Mouse (Mus musculus) inflammation-experienced regulatory T-cells (primary cell): ENCODE data around the gene Mydgf. TPM values are rescaled to one million over a fixed set of nuclear protein-coding genes. Genes with fewer than 3 reads are reported as not detected.

Experiments
- polyA plus RNA-seq, 2 experiments: library from polyadenylated mRNA; unstranded; fragments of 100-300 nt; shearing (Covaris generic); gene quantifications; one replicate each; pipeline ENCODE4 v1.2.1; 2017

The Mydgf gene
- polyA plus RNA-seq, result 10 to 100 TPM; 53.0 to 57.5 TPM

DNA sequence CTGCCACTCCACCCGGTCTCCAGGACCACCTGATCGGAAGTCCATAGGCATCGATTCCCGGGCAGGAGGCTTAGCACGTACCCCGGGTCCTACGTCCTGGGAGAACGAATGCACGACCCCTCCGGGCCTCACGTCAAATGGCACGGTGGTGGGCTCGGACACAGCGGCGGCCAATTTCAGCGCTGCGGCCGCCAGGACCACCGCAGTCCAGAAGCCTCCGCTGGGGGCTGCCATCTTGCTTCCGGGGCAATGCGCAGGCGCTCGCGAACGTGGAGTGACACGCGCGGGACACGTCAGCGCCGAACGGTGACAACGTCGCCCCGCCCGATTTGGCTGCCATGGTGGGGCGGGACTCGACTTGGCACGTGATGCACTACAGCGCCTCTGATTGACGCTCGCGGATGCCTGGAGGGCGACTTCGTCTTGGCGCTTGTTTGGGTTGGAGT, at the start of gene Mydgf:
Mydgf (minus strand) TSS at position 263 of the 446 bp plus-strand sequence.

DNA sequence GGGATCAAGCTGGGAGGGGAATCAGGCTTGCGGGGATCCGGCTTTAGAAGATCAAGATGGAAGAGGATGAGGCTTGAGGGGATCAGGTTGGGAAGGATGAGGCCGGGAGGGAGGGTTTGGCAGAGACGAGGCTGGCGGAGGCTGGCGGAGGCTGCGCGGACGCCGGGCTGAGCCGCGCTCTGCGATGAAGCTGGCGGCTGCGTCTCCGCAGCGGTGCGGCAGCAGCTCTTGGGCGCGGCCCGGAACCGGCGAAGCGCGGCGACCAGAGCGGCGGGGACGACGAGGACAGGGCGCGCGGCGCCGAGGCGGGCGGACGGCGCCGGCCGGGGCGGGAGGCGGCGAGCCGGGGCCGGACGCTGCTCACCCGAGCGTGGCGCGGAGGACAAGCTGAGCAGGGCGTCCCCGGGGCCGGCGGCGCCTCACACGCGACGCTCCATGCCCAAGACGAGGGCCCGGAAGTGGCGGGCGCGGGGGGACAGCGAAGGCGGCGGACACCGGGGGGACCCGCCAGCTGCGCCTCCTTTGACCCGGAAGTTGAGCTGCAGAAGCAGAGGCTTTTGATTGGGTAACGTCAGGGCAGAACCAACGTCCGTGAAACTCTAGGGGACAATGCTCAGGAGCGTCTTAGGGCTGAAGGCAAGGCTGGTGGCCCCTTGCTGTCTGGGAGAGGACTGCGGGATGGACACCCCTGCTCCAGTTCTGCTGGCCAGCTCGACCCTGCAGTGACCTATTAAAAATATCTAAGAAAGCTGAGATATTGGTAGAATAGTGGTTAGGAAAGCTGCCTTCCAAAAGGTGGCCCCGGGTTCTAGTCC, 34.9 kb upstream of the Mydgf start, which contains the start of gene Dpp9:
Dpp9 (minus strand) TSS at position 529 of the 815 bp plus-strand sequence.

DNA sequence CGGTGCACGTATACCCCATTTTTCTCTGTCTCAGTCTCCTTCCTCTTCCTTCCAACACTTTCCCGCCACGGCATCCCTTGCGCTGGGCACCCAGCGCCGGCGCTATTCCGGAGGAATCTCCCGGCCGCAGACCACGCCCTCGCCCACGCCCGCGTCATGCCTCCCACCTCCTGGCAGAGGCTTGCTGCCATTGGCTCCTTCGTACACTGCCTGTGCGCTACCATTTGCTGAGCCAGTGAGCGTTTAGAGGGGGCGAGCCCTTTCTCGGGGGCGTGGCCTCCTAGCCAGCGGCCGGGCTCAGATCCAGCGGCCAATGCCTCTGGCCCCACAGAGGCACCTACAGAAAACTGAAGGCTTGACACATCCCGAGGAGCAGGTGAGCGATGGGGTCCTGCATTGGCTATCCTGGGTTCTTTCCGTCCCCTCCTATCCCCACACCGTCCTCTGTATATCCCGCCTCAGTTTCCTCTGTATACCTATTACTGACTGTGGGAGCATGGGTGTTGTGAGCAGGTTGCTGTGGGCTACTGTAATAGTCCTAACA, 21.4 kb downstream of the Mydgf start, which contains the start of gene Tnfaip8l1:
Tnfaip8l1 (plus strand) TSS at position 247 of the 544 bp plus-strand sequence.

DNA sequence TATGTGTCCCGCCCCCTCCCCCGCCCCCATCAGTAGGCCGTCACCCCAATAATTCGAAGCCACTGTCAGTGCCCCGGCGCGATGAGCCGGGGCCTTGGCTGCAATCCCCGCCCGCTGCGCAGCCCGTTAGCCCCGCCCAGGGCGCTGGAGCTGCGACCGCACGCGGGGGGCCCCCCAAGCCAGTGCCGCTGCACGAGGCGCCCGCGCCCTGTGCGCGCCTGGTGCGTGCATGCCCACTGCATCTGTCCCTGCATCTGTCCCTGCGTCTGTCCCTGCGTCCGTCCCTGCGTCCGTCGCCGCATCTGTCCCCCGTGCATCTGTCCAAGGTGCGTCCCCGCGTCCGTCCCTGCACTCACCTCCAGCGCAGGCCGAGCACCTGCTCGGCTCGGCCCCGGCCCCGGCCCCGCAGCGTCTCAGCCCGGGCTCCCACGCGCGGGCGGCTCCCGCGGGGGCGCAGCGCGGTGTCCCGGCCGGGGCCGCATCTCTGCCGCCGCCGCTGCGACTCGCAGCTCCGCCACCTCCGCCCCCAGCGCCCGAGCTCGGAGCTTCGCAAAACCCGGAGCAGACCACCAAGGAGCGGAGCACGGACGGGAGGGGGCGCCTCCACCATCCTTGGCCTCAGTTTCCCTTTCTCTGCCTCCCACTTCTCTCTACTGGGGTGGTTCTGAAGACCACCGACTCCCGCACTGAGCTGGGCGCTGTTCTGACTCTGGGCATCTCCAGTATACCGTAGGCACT, 43.7 kb downstream of the Mydgf start, which contains the start of gene Sema6b:
Sema6b (minus strand) TSS at position 486 of the 738 bp plus-strand sequence.

Other genes starting within 250 kb of the Mydgf start
- 10 to 100 TPM; 10.5 to 15.5 TPM for gene Zfp119b, start 234.4 kb downstream of the Mydgf start, polyA plus RNA-seq
- gene Ebi3, start 231.3 kb downstream of the Mydgf start, polyA plus RNA-seq, result 10 to 100 TPM; 26.7 to 76.0 TPM
- gene Yju2, start 224.8 kb downstream of the Mydgf start, polyA plus RNA-seq, result 10 to 100 TPM; 30.7 to 34.7 TPM
- gene Shd, start 213.5 kb downstream of the Mydgf start, polyA plus RNA-seq, result 1 to 10 TPM in 1 of 2 experiments, under 1 TPM in 1; 0.29 to 1.8 TPM
- gene Fsd1, start 197.4 kb downstream of the Mydgf start, polyA plus RNA-seq, result 1 to 10 TPM; 2.4 to 4.9 TPM
- gene Stap2, start 178.3 kb downstream of the Mydgf start, polyA plus RNA-seq, result 1 to 10 TPM in 1 of 2 experiments, under 1 TPM in 1; 0.48 to 1.7 TPM
- 100 to 1,000 TPM; 114 to 185 TPM for gene Mpnd, start 178.2 kb downstream of the Mydgf start, polyA plus RNA-seq
- 100 to 1,000 TPM; 167 to 234 TPM for gene Sh3gl1, start 147.3 kb downstream of the Mydgf start, polyA plus RNA-seq
- 1 to 10 TPM; 2.9 to 3.2 TPM for gene Chaf1a, start 143.5 kb downstream of the Mydgf start, polyA plus RNA-seq
- 10 to 100 TPM; 65.6 to 85.6 TPM for gene Ubxn6, start 108.9 kb downstream of the Mydgf start, polyA plus RNA-seq
- 100 to 1,000 TPM; 137 to 167 TPM for gene Hdgfl2, start 104.3 kb downstream of the Mydgf start, polyA plus RNA-seq
- not detected for gene Plin4, start 74.1 kb downstream of the Mydgf start, polyA plus RNA-seq
- not detected for gene Plin5, start 66.3 kb downstream of the Mydgf start, polyA plus RNA-seq
- gene Lrg1, start 61.9 kb downstream of the Mydgf start, polyA plus RNA-seq, result under 1 TPM; 0.20 to 0.29 TPM
- under 1 TPM; 0.20 to 0.59 TPM for gene Sema6b, start 43.6 kb downstream of the Mydgf start, polyA plus RNA-seq
- gene Tnfaip8l1, start 21.4 kb downstream of the Mydgf start, polyA plus RNA-seq, result 10 to 100 TPM; 28.7 to 32.9 TPM
- gene Dpp9, start 35.0 kb upstream of the Mydgf start, polyA plus RNA-seq, result 10 to 100 TPM; 48.5 to 51.0 TPM
- gene Fem1a, start 72.9 kb upstream of the Mydgf start, polyA plus RNA-seq, result 10 to 100 TPM; 16.2 to 27.8 TPM
- 1 to 10 TPM; 7.4 to 7.6 TPM for gene Ticam1, start 92.9 kb upstream of the Mydgf start, polyA plus RNA-seq
- gene Plin3, start 109.0 kb upstream of the Mydgf start, polyA plus RNA-seq, result 10 to 100 TPM; 32.9 to 34.3 TPM
- under 1 TPM; 0.14 to 0.72 TPM for gene Arrdc5, start 116.4 kb upstream of the Mydgf start, polyA plus RNA-seq
- gene Uhrf1, start 119.4 kb upstream of the Mydgf start, polyA plus RNA-seq, result 1 to 10 TPM; 7.9 to 8.8 TPM
- 10 to 100 TPM; 46.8 to 61.2 TPM for gene Kdm4b, start 142.1 kb upstream of the Mydgf start, polyA plus RNA-seq